Mouse (Mus musculus): ENCODE data around the gene Rasa4. TPM values are rescaled to one million over a fixed set of nuclear protein-coding genes. Genes with fewer than 3 reads are reported as not detected.
"Not testable (repeated sequence)": the region's sequence is repeated elsewhere in the genome, so short reads cannot be mapped to it uniquely, and the experiment has no call there.

Rasa4 gene
- polyA plus RNA-seq, 1 experiment = 20.6 TPM

- Histone ChIP-seq H3K4me3 (ENCODE audit: insufficient read depth, low read length) (no peak overlapping the region), H3K27ac (ENCODE audit: insufficient read depth, low read length) (no peak overlapping the region), H3K4me1 (ENCODE audit: control insufficient read depth, insufficient read depth, low read length) (no peaks in the 10 kb centered on the region)
- no peak for TF ChIP-seq CTCF (IDR thresholded peaks at IDR 0.05; ENCODE audit: borderline replicate concordance, insufficient read depth, low read length)
These were observed 19.8 kb upstream of the Rasa4 start for GRCm38 (mm10) chr5:136063920-136064319.

GRCm38 (mm10) chr5:136066404-136067148 is 17.1 kb upstream of the Rasa4 start:
- not testable (repeated sequence) for H3K4me1 ChIP-seq (ENCODE audit: control insufficient read depth, insufficient read depth, low read length); H3K27ac ChIP-seq (ENCODE audit: insufficient read depth, low read length); H3K4me3 ChIP-seq (ENCODE audit: insufficient read depth, low read length)

GRCm38 (mm10) chr5:136069411-136069810 is 14.3 kb upstream of the Rasa4 start:
- H3K4me1 ChIP-seq (ENCODE audit: control insufficient read depth, insufficient read depth, low read length) = no peaks in the 10 kb centered on the region
- no peak overlapping the region for H3K4me3 ChIP-seq (ENCODE audit: insufficient read depth, low read length)
- TF ChIP-seq CTCF (IDR thresholded peaks at IDR 0.05; ENCODE audit: borderline replicate concordance, insufficient read depth, low read length) (no peak), POLR2A (IDR thresholded peaks at IDR 0.05; ENCODE audit: low read depth, low read length) (no peak)
- H3K27ac ChIP-seq (ENCODE audit: insufficient read depth, low read length) = no peak overlapping the region

GRCm38 (mm10) chr5:136073051-136073450 is 10.7 kb upstream of the Rasa4 start:
- Histone ChIP-seq H3K4me3 (ENCODE audit: insufficient read depth, low read length) (no peak overlapping the region), H3K27ac (ENCODE audit: insufficient read depth, low read length) (no peak overlapping the region), H3K4me1 (ENCODE audit: control insufficient read depth, insufficient read depth, low read length) (no peaks in the 10 kb centered on the region)
- no peak for TF ChIP-seq POLR2A (IDR thresholded peaks at IDR 0.05; ENCODE audit: low read depth, low read length)
- no peak for TF ChIP-seq CTCF (IDR thresholded peaks at IDR 0.05; ENCODE audit: borderline replicate concordance, insufficient read depth, low read length)

- H3K4me1 ChIP-seq (ENCODE audit: control insufficient read depth, insufficient read depth, low read length) = no peaks in the 10 kb centered on the region
- no peak for TF ChIP-seq CTCF (IDR thresholded peaks at IDR 0.05; ENCODE audit: borderline replicate concordance, insufficient read depth, low read length)
- no peak for TF ChIP-seq POLR2A (IDR thresholded peaks at IDR 0.05; ENCODE audit: low read depth, low read length)
- H3K4me3 ChIP-seq (ENCODE audit: insufficient read depth, low read length) = no peak overlapping the region
- H3K27ac ChIP-seq (ENCODE audit: insufficient read depth, low read length) = no peak overlapping the region
These were observed 10.2 kb upstream of the Rasa4 start for GRCm38 (mm10) chr5:136073526-136073925.

- Histone ChIP-seq H3K27ac (ENCODE audit: insufficient read depth, low read length) (no peak overlapping the region), H3K4me3 (ENCODE audit: insufficient read depth, low read length) (no peak overlapping the region), H3K4me1 (ENCODE audit: control insufficient read depth, insufficient read depth, low read length) (no peaks in the 10 kb centered on the region)
- no peak for TF ChIP-seq CTCF (IDR thresholded peaks at IDR 0.05; ENCODE audit: borderline replicate concordance, insufficient read depth, low read length)
- TF ChIP-seq POLR2A (IDR thresholded peaks at IDR 0.05; ENCODE audit: low read depth, low read length) = no peak
These were observed 8.6 kb upstream of the Rasa4 start for GRCm38 (mm10) chr5:136075076-136075475.

GRCm38 (mm10) chr5:136076284-136076683 is 7.4 kb upstream of the Rasa4 start:
- no peak overlapping the region for H3K4me3 ChIP-seq (ENCODE audit: insufficient read depth, low read length)
- no peaks in the 10 kb centered on the region for H3K4me1 ChIP-seq (ENCODE audit: control insufficient read depth, insufficient read depth, low read length)
- no peak overlapping the region for H3K27ac ChIP-seq (ENCODE audit: insufficient read depth, low read length)
- TF ChIP-seq POLR2A (IDR thresholded peaks at IDR 0.05; ENCODE audit: low read depth, low read length) (no peak), CTCF (IDR thresholded peaks at IDR 0.05; ENCODE audit: borderline replicate concordance, insufficient read depth, low read length) (no peak)

GRCm38 (mm10) chr5:136077001-136077550 is 6.6 kb upstream of the Rasa4 start:
- TF ChIP-seq CTCF (IDR thresholded peaks at IDR 0.05; ENCODE audit: borderline replicate concordance, insufficient read depth, low read length) = no peak
- TF ChIP-seq POLR2A (IDR thresholded peaks at IDR 0.05; ENCODE audit: low read depth, low read length) = no peak
- no peak overlapping the region for H3K27ac ChIP-seq (ENCODE audit: insufficient read depth, low read length)
- no peaks in the 10 kb centered on the region for H3K4me1 ChIP-seq (ENCODE audit: control insufficient read depth, insufficient read depth, low read length)

GRCm38 (mm10) chr5:136078136-136078535 is 5.6 kb upstream of the Rasa4 start:
- Histone ChIP-seq H3K4me1 (ENCODE audit: control insufficient read depth, insufficient read depth, low read length) (no peaks in the 10 kb centered on the region), H3K27ac (ENCODE audit: insufficient read depth, low read length) (no peak overlapping the region), H3K4me3 (ENCODE audit: insufficient read depth, low read length) (no peak overlapping the region)
- TF ChIP-seq CTCF (IDR thresholded peaks at IDR 0.05; ENCODE audit: borderline replicate concordance, insufficient read depth, low read length) (no peak), POLR2A (IDR thresholded peaks at IDR 0.05; ENCODE audit: low read depth, low read length) (no peak)

More at GRCm38 (mm10) chr5:136077001-136077550, 6.6 kb upstream of the Rasa4 start:
- H3K4me3 ChIP-seq (ENCODE audit: insufficient read depth, low read length) = no peak overlapping the region

- TF ChIP-seq POLR2A (IDR thresholded peaks at IDR 0.05; ENCODE audit: low read depth, low read length) = no peak
- TF ChIP-seq CTCF (IDR thresholded peaks at IDR 0.05; ENCODE audit: borderline replicate concordance, insufficient read depth, low read length) = no peak
- no peak overlapping the region for H3K4me3 ChIP-seq (ENCODE audit: insufficient read depth, low read length)
- 0 out of 2 replicates have a peak, but pooled peaks cover 6% of the 10 kb centered on the region for H3K4me1 ChIP-seq (ENCODE audit: control insufficient read depth, insufficient read depth, low read length)
- H3K27ac ChIP-seq (ENCODE audit: insufficient read depth, low read length) = no peak overlapping the region
These were observed 1.4 kb upstream of the Rasa4 start for GRCm38 (mm10) chr5:136082345-136082744.
